Mouse (Mus musculus) midbrain, embryonic 13.5 days (tissue): ENCODE measurements around the gene Actl6b. TPM values are rescaled to one million over a fixed set of nuclear protein-coding genes. Genes with fewer than 3 reads are reported as not detected.
A peak's percentile ranks its signal among the peaks of the same experiment; 100 is the strongest.

Source experiments
- ATAC-seq: fragments of 200-750 bp; cut with Nextera tagmentation; 2 replicates; pipeline ENCODE4 v1.8.0; 2017; ENCODE audit warnings: mild to moderate bottlenecking, moderate TSS enrichment, moderate library complexity
- H3K27ac ChIP-seq: fragments of 300-500 bp; sonication (generic); 2 replicates; pipeline ENCODE4 v1.5.1; 2015; ENCODE audit warnings: inconsistent platforms, mild to moderate bottlenecking, moderate library complexity
- H3K27me3 ChIP-seq: fragments of 300-500 bp; sonication (generic); 2 replicates; pipeline ENCODE4 v1.6.1; 2015; ENCODE audit warnings: mild to moderate bottlenecking, inconsistent platforms
- H3K36me3 ChIP-seq: fragments of 300-500 bp; sonication (generic); 2 replicates; pipeline ENCODE4 v1.6.1; 2015; ENCODE audit warnings: mild to moderate bottlenecking, inconsistent platforms
- H3K4me1 ChIP-seq: fragments of 300-500 bp; sonication (generic); replicated peaks from 2 replicates; pipeline ENCODE4 v1.6.1; 2015; ENCODE audit warnings: inconsistent platforms
- H3K4me2 ChIP-seq: fragments of 300-500 bp; sonication (generic); replicated peaks from 2 replicates; pipeline ENCODE4 v1.6.1; 2015; ENCODE audit warnings: moderate library complexity, mild to moderate bottlenecking, inconsistent platforms
- H3K4me3 ChIP-seq: fragments of 300-500 bp; sonication (generic); replicated peaks from 2 replicates; pipeline ENCODE4 v1.5.1; 2015; ENCODE audit warnings: mild to moderate bottlenecking, inconsistent platforms
- H3K9ac ChIP-seq: fragments of 300-500 bp; sonication (generic); replicated peaks from 2 replicates; pipeline ENCODE4 v1.6.1; 2015; ENCODE audit warnings: mild to moderate bottlenecking, inconsistent platforms
- H3K9me3 ChIP-seq: fragments of 300-500 bp; sonication (generic); 2 replicates; pipeline ENCODE4 v1.6.1; 2016; ENCODE audit warnings: mild to moderate bottlenecking, inconsistent platforms
- WGBS: fragments of 180-500 bp; shearing (Covaris S2); methylation state at CpG from one replicate; pipeline ENCODE4 v1.1.7; 2015; 5-methylcytosine and 5-hydroxymethylcytosine counted together
- polyA plus RNA-seq: library from polyadenylated mRNA; unstranded; fragments of >200 nt; fragmentation: Nextera tagmentation; extraction: Ambion mirVana; gene quantifications from 2 replicates; pipeline ENCODE4 v1.2.1, GENCODE M21; 2015

Actl6b gene
- polyA plus RNA-seq, 1 experiment from 2014 or later = 235 TPM

DNA sequence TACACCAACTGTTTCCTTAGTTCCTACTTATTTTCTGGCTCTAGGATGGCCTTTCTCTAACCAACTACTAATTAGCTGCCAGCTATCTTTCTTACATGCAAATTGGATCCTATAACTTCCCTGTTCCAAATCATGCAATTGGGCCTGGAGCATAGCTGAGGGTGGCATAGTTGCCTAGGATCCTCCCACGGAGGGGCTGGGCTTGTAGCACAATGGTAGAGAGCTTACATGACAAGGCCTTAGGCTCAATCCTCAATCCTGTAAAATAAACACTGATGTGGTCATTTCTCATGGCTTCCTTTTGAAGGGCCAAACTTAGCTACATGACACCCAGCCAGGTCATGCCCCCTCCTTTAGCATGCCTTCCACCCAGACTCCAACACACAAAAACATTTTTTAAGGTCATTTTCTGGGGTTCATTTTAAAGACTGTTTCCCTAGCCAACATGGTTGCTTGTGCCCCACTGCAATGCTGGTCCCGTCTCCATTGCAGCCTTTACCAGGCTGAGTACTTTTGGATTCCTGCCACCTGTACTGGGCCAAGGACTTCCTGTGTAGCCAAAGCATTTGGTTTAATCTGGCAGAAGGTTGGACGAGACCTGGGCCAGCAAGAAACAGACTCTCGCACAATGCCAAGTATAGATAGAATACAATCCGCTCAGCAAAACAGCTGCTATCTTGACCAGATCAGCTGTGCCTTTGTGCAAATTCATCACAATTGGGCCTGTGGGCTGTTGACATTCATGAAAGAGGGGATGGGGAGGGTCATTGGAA is 11.4 kb upstream of the Actl6b start:
- no peak overlapping the region for H3K9ac ChIP-seq
- 72% methylated on average over 5 of the region's 5 CpGs for WGBS
- H3K27me3 ChIP-seq = no peaks in the 10 kb centered on the region
- no peak for ATAC-seq
- no peak overlapping the region for H3K27ac ChIP-seq
- H3K4me2 ChIP-seq = no peak overlapping the region
- H3K4me1 ChIP-seq = peaks cover 7% of the 10 kb centered on the region; the same call in 1 of the 2 replicates
- H3K36me3 ChIP-seq = no peaks in the 10 kb centered on the region
- no peaks in the 10 kb centered on the region for H3K9me3 ChIP-seq
- no peak overlapping the region for H3K4me3 ChIP-seq

DNA sequence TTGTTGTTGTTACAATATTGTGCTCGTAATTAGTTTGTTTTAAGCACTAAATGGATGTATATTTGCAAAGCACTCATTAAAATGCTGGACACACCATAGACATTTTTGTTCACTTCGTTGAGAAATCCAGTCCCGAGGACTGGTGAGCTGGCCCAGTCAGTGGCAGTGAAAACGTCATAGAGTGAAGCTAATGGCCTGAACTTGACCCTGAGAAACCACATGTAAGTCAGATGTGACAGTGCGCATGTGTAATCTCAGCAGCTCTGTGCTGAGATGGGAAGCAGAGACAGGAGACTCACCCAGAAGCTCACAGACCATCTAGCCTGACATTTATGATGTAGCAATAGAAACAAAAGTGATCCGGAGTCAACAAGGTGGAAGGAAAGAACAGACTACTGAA is 8.4 kb upstream of the Actl6b start:
- H3K36me3 ChIP-seq = no peaks in the 10 kb centered on the region
- no peaks in the 10 kb centered on the region for H3K4me1 ChIP-seq
- WGBS = 71% methylated on average over 6 of the region's 6 CpGs
- H3K27ac ChIP-seq = no peak overlapping the region
- ATAC-seq = no peak
- no peak overlapping the region for H3K9ac ChIP-seq
- no peaks in the 10 kb centered on the region for H3K27me3 ChIP-seq
- H3K9me3 ChIP-seq = no peaks in the 10 kb centered on the region
- H3K4me3 ChIP-seq = no peak overlapping the region
- no peak overlapping the region for H3K4me2 ChIP-seq

DNA sequence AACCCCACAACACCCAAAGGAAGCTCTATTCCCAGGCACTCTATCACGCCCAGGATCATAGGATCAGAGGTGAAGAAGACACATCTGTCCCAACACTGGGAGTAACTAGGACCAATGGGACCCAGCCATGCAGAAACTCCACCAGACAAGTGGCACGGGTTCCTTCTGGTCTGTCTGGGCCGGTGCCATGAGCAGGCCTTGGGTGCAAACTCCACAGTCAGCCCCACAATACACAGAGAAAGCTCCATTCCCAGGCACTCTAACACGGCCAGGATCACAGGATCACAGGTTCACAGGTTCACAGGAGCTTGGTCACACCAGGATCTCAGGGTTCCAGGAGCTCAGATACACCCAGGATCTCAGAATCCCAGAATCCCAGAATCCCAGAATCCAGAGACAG is 7.7 kb upstream of the Actl6b start:
- Histone ChIP-seq H3K36me3 (no peaks in the 10 kb centered on the region), H3K27ac (no peak overlapping the region)
- WGBS = 71% methylated on average over 4 of the region's 4 CpGs

DNA sequence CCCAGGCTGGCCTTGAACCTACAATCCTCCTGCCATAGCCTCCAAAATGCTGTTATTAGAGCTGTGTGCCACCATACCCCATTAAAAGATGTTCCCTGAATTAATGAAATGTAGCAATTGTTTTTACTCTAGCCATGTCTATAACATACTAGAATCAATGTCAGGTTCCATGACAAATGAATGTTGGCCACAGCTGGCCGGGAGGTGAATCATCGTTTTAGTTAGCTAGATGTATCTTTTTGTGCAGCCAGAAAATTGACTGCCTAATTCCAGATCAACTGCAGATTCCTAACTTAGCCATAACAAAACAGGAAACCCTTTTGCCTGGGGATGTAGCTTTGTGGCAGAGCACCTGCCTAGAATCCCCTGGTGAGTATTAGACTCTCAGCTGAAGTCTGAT is 3.5 kb upstream of the Actl6b start:
- 88% methylated on average over 2 of the region's 2 CpGs for WGBS

More for the DNA sequence above, 7.7 kb upstream of the Actl6b start:
- H3K27me3 ChIP-seq = no peaks in the 10 kb centered on the region
- H3K9ac ChIP-seq = no peak overlapping the region
- H3K4me1 ChIP-seq = no peaks in the 10 kb centered on the region
- ATAC-seq = no peak
- H3K4me3 ChIP-seq = no peak overlapping the region
- no peak overlapping the region for H3K4me2 ChIP-seq
- H3K9me3 ChIP-seq = no peaks in the 10 kb centered on the region

DNA sequence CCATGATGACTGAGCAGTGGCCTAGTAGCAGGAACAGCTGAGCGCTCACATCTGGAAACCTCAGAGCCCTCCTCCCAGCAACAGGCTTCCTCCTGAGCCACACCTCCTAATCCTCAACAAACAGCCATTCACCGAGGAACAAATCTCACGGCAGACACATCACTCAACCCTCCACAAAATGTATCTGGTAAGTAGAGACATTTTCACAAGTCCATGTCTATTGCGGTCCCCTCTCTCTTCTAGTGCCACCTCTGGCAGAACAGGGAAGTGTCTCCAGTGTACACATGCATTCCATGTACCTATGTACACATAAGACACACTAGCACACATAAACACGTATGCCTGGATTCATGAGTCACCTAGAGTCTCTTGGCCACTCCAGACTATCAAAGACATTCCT is 2.2 kb upstream of the Actl6b start:
- Histone ChIP-seq H3K4me3 (no peak overlapping the region), H3K4me2 (no peak overlapping the region), H3K27me3 (no peaks in the 10 kb centered on the region), H3K9ac (no peak overlapping the region), H3K27ac (no peak overlapping the region), H3K4me1 (peaks cover 13% of the 10 kb centered on the region), H3K9me3 (no peaks in the 10 kb centered on the region), H3K36me3 (no peaks in the 10 kb centered on the region)
- no peak for ATAC-seq
- 70% methylated on average over 5 of the region's 5 CpGs for WGBS

More for the DNA sequence above, 3.5 kb upstream of the Actl6b start:
- peaks cover 11% of the 10 kb centered on the region for H3K4me1 ChIP-seq
- H3K4me2 ChIP-seq = no peak overlapping the region
- H3K9me3 ChIP-seq = no peaks in the 10 kb centered on the region
- no peak overlapping the region for H3K4me3 ChIP-seq
- H3K9ac ChIP-seq = no peak overlapping the region
- no peak for ATAC-seq
- H3K36me3 ChIP-seq = no peaks in the 10 kb centered on the region
- H3K27ac ChIP-seq = no peak overlapping the region
- no peaks in the 10 kb centered on the region for H3K27me3 ChIP-seq

DNA sequence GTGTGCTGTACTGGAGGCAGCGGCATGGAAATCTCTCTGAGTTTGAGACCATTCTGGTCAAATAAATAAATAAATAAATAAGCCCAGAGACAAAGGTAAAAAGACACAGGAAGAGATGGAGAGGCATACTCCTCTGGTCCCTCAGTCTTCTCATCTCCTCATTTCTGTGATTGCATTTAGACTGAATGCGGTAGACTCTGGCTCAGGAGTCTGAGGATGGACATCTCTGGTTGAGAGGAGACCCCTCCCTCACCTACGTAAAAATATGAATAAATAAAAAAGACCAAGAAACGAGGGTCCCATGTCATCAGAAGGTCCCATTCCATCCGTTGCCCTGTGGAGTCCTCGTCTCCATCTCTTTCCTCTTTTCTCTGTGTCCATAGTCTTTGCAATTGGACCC is 317 bp upstream of the Actl6b start:
- H3K4me3 ChIP-seq = peak overlapping the region; percentile 71
- no peaks in the 10 kb centered on the region for H3K36me3 ChIP-seq
- H3K4me2 ChIP-seq = peak overlapping the region; percentile 74
- peak overlapping the region; percentile 87 for H3K9ac ChIP-seq
- H3K9me3 ChIP-seq = no peaks in the 10 kb centered on the region
- peaks cover 13% of the 10 kb centered on the region for H3K4me1 ChIP-seq
- no peaks in the 10 kb centered on the region for H3K27me3 ChIP-seq
- H3K27ac ChIP-seq = peak overlapping the region; percentile 79
- peak; percentile 57; the same call in 1 of the 2 replicates for ATAC-seq
- WGBS = 24% methylated on average over 6 of the region's 6 CpGs

DNA sequence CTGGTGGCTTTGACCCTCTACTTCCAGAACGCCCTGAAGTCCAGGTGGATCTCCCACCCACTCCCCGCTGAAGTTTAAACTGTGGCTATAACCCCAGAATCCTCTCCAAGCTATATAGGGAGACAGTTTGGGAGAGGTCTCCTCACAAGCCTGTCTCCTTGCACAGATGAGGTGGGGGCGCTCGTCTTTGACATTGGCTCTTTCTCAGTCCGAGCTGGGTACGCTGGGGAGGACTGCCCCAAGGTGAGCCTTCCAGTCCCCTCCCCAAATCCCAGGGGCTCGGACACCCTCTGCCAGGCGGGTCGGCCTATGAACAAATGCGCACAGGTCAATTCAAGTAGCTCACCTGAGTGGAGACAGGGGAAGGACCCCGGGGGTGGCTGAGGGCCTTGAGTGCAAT is 581 bp downstream of the Actl6b start:
- Histone ChIP-seq H3K9me3 (no peaks in the 10 kb centered on the region), H3K4me2 (peak overlapping the region; percentile 74), H3K4me3 (peak overlapping the region; percentile 71), H3K36me3 (no peaks in the 10 kb centered on the region), H3K4me1 (peaks cover 13% of the 10 kb centered on the region), H3K27me3 (no peaks in the 10 kb centered on the region), H3K27ac (peak overlapping the region; percentile 79), H3K9ac (peak overlapping the region; percentile 87)
- 53% methylated on average over 11 of the region's 11 CpGs for WGBS
- peak; percentile 60 for ATAC-seq

DNA sequence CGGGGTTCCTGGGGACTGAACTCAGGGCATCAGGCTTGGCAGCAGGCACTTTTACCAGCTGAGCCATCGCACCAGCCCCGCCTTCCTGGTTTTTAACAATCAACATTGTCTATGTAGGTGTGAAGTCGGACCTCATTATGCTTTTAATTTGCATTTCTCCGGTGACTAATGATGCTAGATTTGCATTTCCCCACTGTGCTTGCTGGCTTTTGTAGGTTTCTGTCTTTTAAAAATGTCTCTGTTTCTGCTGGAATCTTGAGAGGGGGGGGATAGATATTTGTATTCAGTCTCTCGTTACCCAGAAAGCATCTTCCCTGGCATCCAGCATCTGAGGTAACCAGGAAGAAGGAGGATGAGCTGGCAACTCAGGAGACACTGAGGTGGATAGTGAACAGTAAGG is 8.2 kb downstream of the Actl6b start:
- H3K4me3 ChIP-seq = no peak overlapping the region
- H3K36me3 ChIP-seq = peaks cover 32% of the 10 kb centered on the region
- ATAC-seq = no peak
- no peak overlapping the region for H3K9ac ChIP-seq
- H3K27me3 ChIP-seq = 0 out of 2 replicates have a peak, but pooled peaks cover 4% of the 10 kb centered on the region
- 78% methylated on average over 6 of the region's 6 CpGs for WGBS
- H3K9me3 ChIP-seq = no peaks in the 10 kb centered on the region
- H3K27ac ChIP-seq = no peak overlapping the region
- no peak overlapping the region for H3K4me2 ChIP-seq
- H3K4me1 ChIP-seq = no peaks in the 10 kb centered on the region

DNA sequence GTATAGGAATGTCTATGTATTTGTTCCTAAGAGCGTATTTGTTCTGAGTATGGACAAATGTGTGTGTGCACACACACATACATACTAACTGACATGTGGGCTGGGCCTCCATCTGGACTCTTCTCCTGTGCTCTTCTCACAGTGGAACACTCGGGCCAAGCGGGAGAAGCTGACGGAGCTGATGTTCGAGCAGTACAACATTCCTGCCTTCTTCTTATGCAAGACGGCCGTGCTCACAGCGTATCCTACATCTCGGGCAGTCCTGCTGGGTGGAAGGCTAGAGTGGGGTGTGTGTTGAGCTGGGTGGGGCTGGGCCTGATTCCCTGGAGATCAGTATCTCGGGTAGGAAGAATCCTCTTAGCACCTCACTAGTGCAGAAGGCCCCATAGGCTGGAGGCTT is 9.6 kb downstream of the Actl6b start:
- Histone ChIP-seq H3K27ac (no peak overlapping the region), H3K4me3 (no peak overlapping the region), H3K27me3 (0 out of 2 replicates have a peak, but pooled peaks cover 4% of the 10 kb centered on the region), H3K9me3 (no peaks in the 10 kb centered on the region), H3K9ac (no peak overlapping the region), H3K4me2 (no peak overlapping the region), H3K4me1 (no peaks in the 10 kb centered on the region), H3K36me3 (peaks cover 44% of the 10 kb centered on the region)
- ATAC-seq = no peak
- 76% methylated on average over 10 of the region's 10 CpGs for WGBS

DNA sequence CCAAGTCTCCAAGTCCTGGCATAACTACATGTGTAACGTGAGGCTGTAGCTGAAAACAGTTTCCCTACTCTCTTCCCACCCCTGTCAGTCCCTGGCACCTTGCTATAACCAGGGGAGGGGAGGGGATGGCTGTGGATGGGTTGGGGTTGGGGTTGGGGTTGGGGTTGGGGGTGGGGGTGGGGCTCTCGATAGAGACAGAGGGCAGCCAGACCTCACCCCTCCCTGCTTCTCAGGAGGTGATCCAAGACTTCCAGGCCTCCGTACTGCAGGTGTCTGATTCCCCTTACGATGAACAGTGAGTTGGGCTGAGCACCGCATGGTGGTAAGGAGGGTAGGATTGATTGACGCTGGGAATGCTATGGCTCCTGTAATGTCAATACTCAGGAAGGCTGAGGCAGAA is 12.4 kb downstream of the Actl6b start:
- no peak overlapping the region for H3K27ac ChIP-seq
- peaks cover 36% of the 10 kb centered on the region for H3K36me3 ChIP-seq
- no peak overlapping the region for H3K4me2 ChIP-seq
- no peaks in the 10 kb centered on the region for H3K27me3 ChIP-seq
- no peaks in the 10 kb centered on the region for H3K9me3 ChIP-seq
- 82% methylated on average over 6 of the region's 6 CpGs for WGBS
- no peak overlapping the region for H3K9ac ChIP-seq
- ATAC-seq = no peak
- H3K4me1 ChIP-seq = no peaks in the 10 kb centered on the region
- H3K4me3 ChIP-seq = no peak overlapping the region

DNA sequence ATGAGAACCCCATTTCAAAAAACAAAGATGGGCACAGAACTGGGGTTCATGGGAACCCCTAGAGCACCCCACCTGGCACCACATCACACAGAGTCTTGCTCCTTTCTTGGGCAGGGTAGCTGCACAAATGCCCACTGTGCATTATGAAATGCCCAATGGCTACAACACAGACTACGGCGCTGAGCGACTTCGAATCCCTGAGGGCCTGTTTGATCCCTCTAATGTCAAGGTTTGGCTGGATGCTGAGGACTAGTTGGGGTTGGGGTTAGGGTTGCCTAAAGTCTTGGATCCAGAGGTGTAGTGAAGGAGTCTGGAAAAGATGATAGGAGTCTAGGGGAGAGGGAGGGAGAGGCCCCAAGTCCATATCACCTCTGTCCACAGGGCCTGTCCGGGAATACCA is 13.1 kb downstream of the Actl6b start:
- Histone ChIP-seq H3K27me3 (no peaks in the 10 kb centered on the region), H3K4me1 (no peaks in the 10 kb centered on the region), H3K36me3 (peaks cover 36% of the 10 kb centered on the region), H3K9ac (no peak overlapping the region), H3K4me2 (no peak overlapping the region), H3K9me3 (no peaks in the 10 kb centered on the region), H3K4me3 (no peak overlapping the region), H3K27ac (no peak overlapping the region)
- no peak for ATAC-seq
- 95% methylated on average over 5 of the region's 5 CpGs for WGBS

DNA sequence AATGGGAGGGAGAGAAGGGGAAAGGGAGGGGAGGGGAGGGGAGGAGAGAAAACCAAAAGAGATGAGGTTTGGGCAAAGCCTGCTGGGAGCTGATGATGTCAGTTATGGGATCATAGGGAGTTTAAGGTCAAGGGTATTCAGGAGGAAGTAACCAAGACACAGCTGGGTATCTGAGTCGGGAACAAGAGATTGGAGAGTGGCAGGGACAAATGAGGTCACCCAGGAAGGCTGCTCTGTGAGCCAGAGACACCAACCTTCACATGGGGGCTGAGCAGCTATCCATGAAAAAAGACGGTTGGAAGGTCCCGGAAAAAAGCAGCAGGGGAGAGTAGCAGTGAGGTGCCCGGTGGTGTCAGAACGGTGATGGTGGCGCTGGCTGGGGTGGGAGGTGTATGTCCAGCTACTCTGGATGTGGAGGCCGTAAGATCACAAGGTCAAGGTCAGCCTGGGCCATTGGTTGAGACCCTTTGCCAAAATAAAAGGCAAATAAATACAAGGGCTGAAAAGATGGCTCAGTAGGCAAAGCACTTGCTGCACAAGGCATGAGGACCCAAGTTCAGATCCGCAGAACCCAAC is 15.0 kb downstream of the Actl6b start:
- Histone ChIP-seq H3K9ac (no peak overlapping the region), H3K9me3 (no peaks in the 10 kb centered on the region), H3K4me3 (no peak overlapping the region), H3K27me3 (no peaks in the 10 kb centered on the region), H3K4me2 (no peak overlapping the region), H3K4me1 (no peaks in the 10 kb centered on the region), H3K27ac (no peak overlapping the region), H3K36me3 (peaks cover 31% of the 10 kb centered on the region)
- 85% methylated on average over 8 of the region's 8 CpGs for WGBS
- no peak for ATAC-seq
